Mouse (Mus musculus): ENCODE measurements at regions not wholly inside any gene's neighbourhood (a gene's known extent, or its start where the extent isn't known, plus 50 kb on each side); places are given as distances from the start of the nearest gene placed in this dataset.

GRCm38 (mm10) chr2:166375639-166376038 is 220.2 kb upstream of the Sulf2 start:
- TF ChIP-seq E2F4 (IDR thresholded peaks at IDR 0.05; ENCODE audit: insufficient read depth) = no peak
- no peak for TF ChIP-seq CEBPB (IDR thresholded peaks at IDR 0.05; ENCODE audit: insufficient read depth, poor library complexity, severe bottlenecking)
- TF ChIP-seq POLR2AphosphoS2 (IDR thresholded peaks at IDR 0.05; ENCODE audit: insufficient read length, low read depth) = no peak
- no peak for TF ChIP-seq SRF (IDR thresholded peaks at IDR 0.05; ENCODE audit: control insufficient read depth, insufficient read length, low read depth)
- TF ChIP-seq MYOD1 (IDR thresholded peaks at IDR 0.05; ENCODE audit: control insufficient read depth in 1 of 3, insufficient read length in 2 of 3, low read depth in 2 of 3) = no peak
- no peak for TF ChIP-seq USF1 (IDR thresholded peaks at IDR 0.05; ENCODE audit: low read depth)
- TF ChIP-seq MAX (IDR thresholded peaks at IDR 0.05; ENCODE audit: low read depth) = no peak
- TF ChIP-seq TCF3 (IDR thresholded peaks at IDR 0.05; ENCODE audit: insufficient read length, low read depth) = no peak
- TF ChIP-seq REST (IDR thresholded peaks at IDR 0.05; ENCODE audit: insufficient read depth, insufficient read length) = no peak
- TF ChIP-seq TCF12 (IDR thresholded peaks at IDR 0.05; ENCODE audit: insufficient read depth, poor library complexity, severe bottlenecking) = no peak
- no peak for TF ChIP-seq POLR2A (IDR thresholded peaks at IDR 0.05; ENCODE audit: insufficient read length, low read depth)
- no peak for TF ChIP-seq MYOG (IDR thresholded peaks at IDR 0.05; ENCODE audit: control insufficient read depth in 1 of 3, insufficient read depth in 1 of 3, insufficient read length in 2 of 3, low read depth in 2 of 3)
- H3K4me3 ChIP-seq = no peak overlapping the region

GRCm38 (mm10) chr2:166370776-166371175 is 215.3 kb upstream of the Sulf2 start:
- no peak overlapping the region for H3K4me3 ChIP-seq
- TF ChIP-seq MYOD1 (IDR thresholded peaks at IDR 0.05; ENCODE audit: control insufficient read depth in 1 of 3, insufficient read length in 2 of 3, low read depth in 2 of 3) = no peak
- TF ChIP-seq TCF12 (IDR thresholded peaks at IDR 0.05; ENCODE audit: insufficient read depth, poor library complexity, severe bottlenecking) = no peak
- TF ChIP-seq USF1 (IDR thresholded peaks at IDR 0.05; ENCODE audit: low read depth) = no peak
- no peak for TF ChIP-seq MAX (IDR thresholded peaks at IDR 0.05; ENCODE audit: low read depth)
- TF ChIP-seq SRF (IDR thresholded peaks at IDR 0.05; ENCODE audit: control insufficient read depth, insufficient read length, low read depth) = no peak
- no peak for TF ChIP-seq CEBPB (IDR thresholded peaks at IDR 0.05; ENCODE audit: insufficient read depth, poor library complexity, severe bottlenecking)
- TF ChIP-seq POLR2A (IDR thresholded peaks at IDR 0.05; ENCODE audit: insufficient read length, low read depth) = no peak
- TF ChIP-seq REST (IDR thresholded peaks at IDR 0.05; ENCODE audit: insufficient read depth, insufficient read length) = no peak
- TF ChIP-seq TCF3 (IDR thresholded peaks at IDR 0.05; ENCODE audit: insufficient read length, low read depth) = no peak
- TF ChIP-seq POLR2AphosphoS2 (IDR thresholded peaks at IDR 0.05; ENCODE audit: insufficient read length, low read depth) = no peak
- TF ChIP-seq E2F4 (IDR thresholded peaks at IDR 0.05; ENCODE audit: insufficient read depth) = no peak
- TF ChIP-seq MYOG (IDR thresholded peaks at IDR 0.05; ENCODE audit: control insufficient read depth in 1 of 3, insufficient read depth in 1 of 3, insufficient read length in 2 of 3, low read depth in 2 of 3) = no peak
- H3K79me2 ChIP-seq (ENCODE audit: control insufficient read depth, insufficient read depth) = no peaks in the 10 kb centered on the region
- H3ac ChIP-seq (ENCODE audit: control insufficient read depth, insufficient read length) = no peak overlapping the region
- H3K36me3 ChIP-seq (ENCODE audit: control insufficient read depth, insufficient read depth) = no peaks in the 10 kb centered on the region
- H3K4me2 ChIP-seq (ENCODE audit: low read depth) = no peak overlapping the region
- no peaks in the 10 kb centered on the region for H3K27me3 ChIP-seq (ENCODE audit: control insufficient read depth, insufficient read depth, insufficient read length)

More at GRCm38 (mm10) chr2:166375639-166376038, 220.2 kb upstream of the Sulf2 start:
- Histone ChIP-seq H3ac (ENCODE audit: control insufficient read depth, insufficient read length) (no peak overlapping the region), H3K79me2 (ENCODE audit: control insufficient read depth, insufficient read depth) (no peaks in the 10 kb centered on the region), H3K27me3 (ENCODE audit: control insufficient read depth, insufficient read depth, insufficient read length) (no peaks in the 10 kb centered on the region), H3K36me3 (ENCODE audit: control insufficient read depth, insufficient read depth) (no peaks in the 10 kb centered on the region), H3K4me2 (ENCODE audit: low read depth) (no peak overlapping the region)

GRCm38 (mm10) chr2:166361645-166362044 is 206.2 kb upstream of the Sulf2 start:
- no peaks in the 10 kb centered on the region for H3K36me3 ChIP-seq (ENCODE audit: control insufficient read depth, insufficient read depth)
- H3K27me3 ChIP-seq (ENCODE audit: control insufficient read depth, insufficient read depth, insufficient read length) = no peaks in the 10 kb centered on the region
- no peak overlapping the region for H3ac ChIP-seq (ENCODE audit: control insufficient read depth, insufficient read length)
- H3K79me2 ChIP-seq (ENCODE audit: control insufficient read depth, insufficient read depth) = no peaks in the 10 kb centered on the region
- no peak overlapping the region for H3K4me3 ChIP-seq
- H3K4me2 ChIP-seq (ENCODE audit: low read depth) = no peak overlapping the region
- TF ChIP-seq CEBPB (IDR thresholded peaks at IDR 0.05; ENCODE audit: insufficient read depth, poor library complexity, severe bottlenecking) (0 out of 2 replicates have a peak, but pooled peaks have one; percentile 14), POLR2A (IDR thresholded peaks at IDR 0.05; ENCODE audit: insufficient read length, low read depth) (no peak), E2F4 (IDR thresholded peaks at IDR 0.05; ENCODE audit: insufficient read depth) (no peak), MYOG (IDR thresholded peaks at IDR 0.05; ENCODE audit: control insufficient read depth in 1 of 3, insufficient read depth in 1 of 3, insufficient read length in 2 of 3, low read depth in 2 of 3) (no peak), SRF (IDR thresholded peaks at IDR 0.05; ENCODE audit: control insufficient read depth, insufficient read length, low read depth) (no peak), MAX (IDR thresholded peaks at IDR 0.05; ENCODE audit: low read depth) (no peak)

GRCm38 (mm10) chr2:166360786-166361185 is 205.3 kb upstream of the Sulf2 start:
- H3K79me2 ChIP-seq (ENCODE audit: control insufficient read depth, insufficient read depth) = no peaks in the 10 kb centered on the region

GRCm38 (mm10) chr2:166359995-166360394 is 204.5 kb upstream of the Sulf2 start:
- TF ChIP-seq REST (IDR thresholded peaks at IDR 0.05; ENCODE audit: insufficient read depth, insufficient read length) = no peak
- TF ChIP-seq MYOG (IDR thresholded peaks at IDR 0.05; ENCODE audit: control insufficient read depth in 1 of 3, insufficient read depth in 1 of 3, insufficient read length in 2 of 3, low read depth in 2 of 3) = no peak
- peak in 1 of 3 experiments; percentile 39 for TF ChIP-seq MYOD1 (IDR thresholded peaks at IDR 0.05; ENCODE audit: control insufficient read depth in 1 of 3, insufficient read length in 2 of 3, low read depth in 2 of 3)
- no peak for TF ChIP-seq POLR2A (IDR thresholded peaks at IDR 0.05; ENCODE audit: insufficient read length, low read depth)
- no peak for TF ChIP-seq CEBPB (IDR thresholded peaks at IDR 0.05; ENCODE audit: insufficient read depth, poor library complexity, severe bottlenecking)
- TF ChIP-seq POLR2AphosphoS2 (IDR thresholded peaks at IDR 0.05; ENCODE audit: insufficient read length, low read depth) = no peak
- TF ChIP-seq USF1 (IDR thresholded peaks at IDR 0.05; ENCODE audit: low read depth) = no peak
- no peak overlapping the region for H3K4me2 ChIP-seq (ENCODE audit: low read depth)

More at GRCm38 (mm10) chr2:166360786-166361185, 205.3 kb upstream of the Sulf2 start:
- Histone ChIP-seq H3K4me3 (no peak overlapping the region), H3K4me2 (ENCODE audit: low read depth) (no peak overlapping the region), H3ac (ENCODE audit: control insufficient read depth, insufficient read length) (no peak overlapping the region), H3K27me3 (ENCODE audit: control insufficient read depth, insufficient read depth, insufficient read length) (no peaks in the 10 kb centered on the region), H3K36me3 (ENCODE audit: control insufficient read depth, insufficient read depth) (no peaks in the 10 kb centered on the region)
- TF ChIP-seq REST (IDR thresholded peaks at IDR 0.05; ENCODE audit: insufficient read depth, insufficient read length) = no peak
- TF ChIP-seq CEBPB (IDR thresholded peaks at IDR 0.05; ENCODE audit: insufficient read depth, poor library complexity, severe bottlenecking) = no peak
- TF ChIP-seq SRF (IDR thresholded peaks at IDR 0.05; ENCODE audit: control insufficient read depth, insufficient read length, low read depth) = no peak
- TF ChIP-seq TCF12 (IDR thresholded peaks at IDR 0.05; ENCODE audit: insufficient read depth, poor library complexity, severe bottlenecking) = no peak
- TF ChIP-seq POLR2AphosphoS2 (IDR thresholded peaks at IDR 0.05; ENCODE audit: insufficient read length, low read depth) = no peak

More at GRCm38 (mm10) chr2:166359995-166360394, 204.5 kb upstream of the Sulf2 start:
- H3K27me3 ChIP-seq (ENCODE audit: control insufficient read depth, insufficient read depth, insufficient read length) = no peaks in the 10 kb centered on the region
- H3K79me2 ChIP-seq (ENCODE audit: control insufficient read depth, insufficient read depth) = no peaks in the 10 kb centered on the region
- H3ac ChIP-seq (ENCODE audit: control insufficient read depth, insufficient read length) = no peak overlapping the region
- H3K4me3 ChIP-seq = no peak overlapping the region
- no peaks in the 10 kb centered on the region for H3K36me3 ChIP-seq (ENCODE audit: control insufficient read depth, insufficient read depth)
